Mouse (Mus musculus) lung, embryonic 15.5 days (tissue): ENCODE measurements at regions not wholly inside any gene's neighbourhood (a gene's known extent, or its start where the extent isn't known, plus 50 kb on each side); places are given as distances from the start of the nearest gene placed in this dataset.
"Not testable (repeated sequence)": the region's sequence is repeated elsewhere in the genome, so short reads cannot be mapped to it uniquely, and the experiment has no call there.

Experiments
- ATAC-seq: fragments of 200-750 bp; cut with Nextera tagmentation; 2 replicates; pipeline ENCODE4 v1.8.0; 2017; ENCODE audit warnings: moderate number of reproducible peaks, borderline replicate concordance; ENCODE audit not compliant: low FRiP score, low TSS enrichment; ENCODE audit errors: extremely low read depth
- H3K27ac ChIP-seq: fragments of 300-500 bp; sonication (generic); 2 replicates; pipeline ENCODE4 v1.5.1; 2015; ENCODE audit warnings: moderate library complexity, mild to moderate bottlenecking, inconsistent platforms
- H3K27me3 ChIP-seq: fragments of 300-500 bp; sonication (generic); 2 replicates; pipeline ENCODE4 v1.6.1; 2015; ENCODE audit warnings: inconsistent platforms
- H3K36me3 ChIP-seq: fragments of 300-500 bp; sonication (generic); 2 replicates; pipeline ENCODE4 v1.6.1; 2015; ENCODE audit warnings: inconsistent platforms
- H3K4me1 ChIP-seq: fragments of 300-500 bp; sonication (generic); 2 replicates; pipeline ENCODE4 v1.6.1; 2015; ENCODE audit warnings: inconsistent platforms
- H3K4me2 ChIP-seq: fragments of 300-500 bp; sonication (generic); 2 replicates; pipeline ENCODE4 v1.6.1; 2015; ENCODE audit warnings: inconsistent platforms, mild to moderate bottlenecking, moderate library complexity
- H3K4me3 ChIP-seq: fragments of 300-500 bp; sonication (generic); 2 replicates; pipeline ENCODE4 v1.5.1; 2015; ENCODE audit warnings: mild to moderate bottlenecking, inconsistent platforms
- H3K9ac ChIP-seq: fragments of 300-500 bp; sonication (generic); 2 replicates; pipeline ENCODE4 v1.6.1; 2015; ENCODE audit warnings: inconsistent platforms
- H3K9me3 ChIP-seq: fragments of 300-500 bp; sonication (generic); 2 replicates; pipeline ENCODE4 v1.6.1; 2016; ENCODE audit warnings: inconsistent platforms
- WGBS: fragments of 180-500 bp; shearing (Covaris S2); methylation state at CpG from one replicate; pipeline ENCODE4 v1.1.7; 2015; 5-methylcytosine and 5-hydroxymethylcytosine counted together

GRCm38 (mm10) chrX:97141170-97142085 is 69.0 kb downstream of the Pgr15l start:
- not testable (repeated sequence) for H3K4me1 ChIP-seq, H3K27ac ChIP-seq, H3K9me3 ChIP-seq, H3K36me3 ChIP-seq, H3K9ac ChIP-seq, ATAC-seq, H3K27me3 ChIP-seq
- Histone ChIP-seq H3K4me3 (0 out of 2 replicates have a peak overlapping the region, but pooled peaks have one; percentile 10), H3K4me2 (peak overlapping the region; percentile 18; the same call in 1 of the 2 replicates)
- 43% methylated on average over 15 of the region's 27 CpGs for WGBS

GRCm38 (mm10) chrX:97142237-97142636 is 69.8 kb downstream of the Pgr15l start:
- no peaks in the 10 kb centered on the region for H3K4me1 ChIP-seq
- peak overlapping the region; percentile 18; the same call in 1 of the 2 replicates for H3K4me2 ChIP-seq
- H3K9me3 ChIP-seq = no peaks in the 10 kb centered on the region
- no peak for ATAC-seq
- H3K36me3 ChIP-seq = no peaks in the 10 kb centered on the region
- no peaks in the 10 kb centered on the region for H3K27me3 ChIP-seq
- H3K9ac ChIP-seq = no peak overlapping the region
- peak overlapping the region; percentile 10; the same call in 1 of the 2 replicates for H3K4me3 ChIP-seq
- H3K27ac ChIP-seq = no peak overlapping the region

- no peak overlapping the region for H3K27ac ChIP-seq
- WGBS = 86% methylated on average over 2 of the region's 2 CpGs
- ATAC-seq = no peak
- H3K9ac ChIP-seq = no peak overlapping the region
- H3K9me3 ChIP-seq = no peaks in the 10 kb centered on the region
- H3K36me3 ChIP-seq = no peaks in the 10 kb centered on the region
- no peaks in the 10 kb centered on the region for H3K27me3 ChIP-seq
- H3K4me1 ChIP-seq = no peaks in the 10 kb centered on the region
- H3K4me2 ChIP-seq = no peak overlapping the region
- H3K4me3 ChIP-seq = no peak overlapping the region
Observed at GRCm38 (mm10) chrX:97156155-97156554, 83.8 kb downstream of the Pgr15l start.
